Mouse (Mus musculus) E14TG2a.4 (cell line): ENCODE data around the gene Mmd.

Experiments
- H3K27me3 ChIP-seq: 2 replicates; pipeline ENCODE4 v1.6.1; 2014; ENCODE audit warnings: low read length, control low read depth; ENCODE audit not compliant: insufficient read depth
- H3K36me3 ChIP-seq: 2 replicates; pipeline ENCODE4 v1.6.1; 2014; ENCODE audit warnings: low read length, control low read depth; ENCODE audit not compliant: insufficient read depth
- H3K4me1 ChIP-seq: replicated peaks from 2 replicates; pipeline ENCODE4 v1.6.1; 2014; ENCODE audit warnings: low read depth, low read length, control low read depth
- H3K4me3 ChIP-seq: replicated peaks from 2 replicates; pipeline ENCODE4 v1.5.1; 2014; ENCODE audit warnings: mild to moderate bottlenecking, low read length
- H3K9me3 ChIP-seq: 2 replicates; pipeline ENCODE4 v1.6.1; 2014; ENCODE audit warnings: low read length, control low read depth
- CTCF ChIP-seq: conservative IDR thresholded peaks from 2 replicates; pipeline ENCODE4 v1.5.1; 2014; ENCODE audit warnings: low read length
- NANOG ChIP-seq: IDR thresholded peaks from 2 replicates; pipeline ENCODE4 v1.6.1; 2014; ENCODE audit warnings: borderline replicate concordance, low read length, mixed read lengths
- POU5F1 ChIP-seq: IDR thresholded peaks from 2 replicates; pipeline ENCODE4 v1.6.1; 2014; ENCODE audit warnings: low read length, borderline replicate concordance

Gene Mmd

DNA sequence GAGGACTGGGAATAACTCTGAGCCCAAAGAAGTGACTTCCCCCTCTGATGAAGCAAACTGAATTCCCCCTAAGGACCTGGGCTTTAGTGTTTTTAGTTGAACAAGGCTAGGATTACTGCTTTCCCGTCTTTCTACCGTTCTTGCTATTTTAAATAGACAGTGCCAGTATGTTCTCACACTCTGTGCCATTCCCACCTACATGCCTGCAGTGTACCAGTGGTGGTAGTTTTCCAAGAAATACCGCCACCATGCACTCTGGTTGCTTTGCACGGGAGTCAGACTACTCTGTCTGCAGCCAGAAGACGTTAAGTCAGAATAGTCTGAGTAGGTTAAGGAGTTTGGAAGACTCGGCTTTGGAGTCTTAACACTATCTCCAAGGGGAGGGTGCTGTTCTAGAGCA is 34.3 kb downstream of the Mmd start:
- H3K4me3 ChIP-seq = no peak overlapping the region
- no peaks in the 10 kb centered on the region for H3K27me3 ChIP-seq
- no peaks in the 10 kb centered on the region for H3K4me1 ChIP-seq
- no peaks in the 10 kb centered on the region for H3K36me3 ChIP-seq
- no peaks in the 10 kb centered on the region for H3K9me3 ChIP-seq
- no peak for TF ChIP-seq POU5F1
- no peak for TF ChIP-seq CTCF
- no peak for TF ChIP-seq NANOG

DNA sequence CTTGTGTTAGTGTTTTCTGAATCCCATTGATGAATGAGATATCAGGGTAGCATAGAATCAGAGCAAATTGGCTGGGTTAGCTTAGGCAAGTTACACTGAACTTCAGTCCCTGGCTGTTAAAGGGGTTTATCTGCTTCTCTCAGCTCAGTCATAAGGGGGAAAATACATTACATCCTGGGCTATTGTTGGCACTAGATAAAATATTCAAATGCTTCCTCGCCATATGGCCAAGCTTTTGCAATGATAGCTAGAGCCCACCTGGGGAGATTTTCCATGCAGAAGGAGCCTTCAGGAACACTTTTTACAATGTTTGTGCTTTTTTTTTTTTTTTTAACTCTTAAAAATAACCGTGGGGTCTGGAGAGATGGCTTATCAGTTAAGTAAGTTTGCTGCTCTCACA is 34.8 kb downstream of the Mmd start:
- Histone ChIP-seq H3K4me1 (no peaks in the 10 kb centered on the region), H3K36me3 (no peaks in the 10 kb centered on the region), H3K4me3 (no peak overlapping the region), H3K9me3 (no peaks in the 10 kb centered on the region), H3K27me3 (no peaks in the 10 kb centered on the region)
- TF ChIP-seq NANOG (no peak), CTCF (no peak), POU5F1 (no peak)

DNA sequence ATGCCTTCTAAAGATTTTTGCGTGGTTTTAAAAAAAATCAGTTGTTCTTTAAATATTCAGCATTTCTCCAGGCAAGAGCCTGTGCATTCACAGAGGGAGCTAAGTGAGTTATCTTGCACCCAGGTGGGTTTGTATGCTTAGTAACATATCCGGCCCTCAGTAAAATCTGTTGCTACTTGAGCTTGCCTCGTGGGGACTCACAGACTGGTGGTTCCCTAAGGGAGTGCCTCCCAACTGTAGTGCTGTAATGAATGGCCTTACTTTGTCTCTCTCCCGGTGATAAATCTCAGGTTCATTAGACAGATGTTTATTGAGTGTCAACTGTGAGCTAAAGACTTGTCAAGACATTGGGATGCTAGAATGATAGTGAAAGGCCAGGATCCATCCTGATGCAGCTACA is 35.4 kb downstream of the Mmd start:
- no peaks in the 10 kb centered on the region for H3K36me3 ChIP-seq
- TF ChIP-seq NANOG = no peak
- TF ChIP-seq POU5F1 = no peak
- no peak for TF ChIP-seq CTCF
- H3K27me3 ChIP-seq = no peaks in the 10 kb centered on the region
- H3K9me3 ChIP-seq = no peaks in the 10 kb centered on the region
- no peaks in the 10 kb centered on the region for H3K4me1 ChIP-seq
- H3K4me3 ChIP-seq = no peak overlapping the region

DNA sequence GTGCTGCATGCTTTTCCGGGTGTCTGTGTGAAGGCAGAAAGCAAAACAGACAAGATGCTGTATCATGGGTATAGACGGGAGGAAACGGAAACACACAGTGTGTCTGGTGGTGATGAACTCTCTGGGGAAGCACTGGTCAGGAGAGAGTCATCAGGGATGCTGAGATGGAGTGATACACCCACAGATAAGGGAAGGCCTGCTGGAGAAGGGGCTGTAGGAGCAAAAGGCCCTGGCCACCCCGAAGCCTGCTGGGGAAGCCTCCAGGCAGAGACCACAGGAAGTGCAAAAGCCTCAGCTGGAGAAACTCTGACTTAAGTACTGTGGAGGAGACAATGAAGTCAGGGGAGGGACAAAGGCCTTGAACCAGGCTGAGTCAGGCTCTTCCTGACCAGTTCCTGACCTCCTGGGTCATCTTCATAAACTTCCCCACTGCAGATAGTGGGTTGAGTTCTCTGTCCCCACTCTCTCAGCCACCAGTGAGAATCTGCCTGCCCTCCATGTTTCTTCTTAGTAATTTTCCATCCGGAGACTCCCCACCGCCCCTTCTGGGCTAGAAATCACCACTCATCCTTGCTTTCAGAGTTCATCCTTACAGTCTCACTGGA is 37.4 kb downstream of the Mmd start:
- H3K4me1 ChIP-seq = no peaks in the 10 kb centered on the region
- no peaks in the 10 kb centered on the region for H3K36me3 ChIP-seq
- H3K9me3 ChIP-seq = no peaks in the 10 kb centered on the region
- no peak overlapping the region for H3K4me3 ChIP-seq
- TF ChIP-seq NANOG (no peak), POU5F1 (no peak)
- no peaks in the 10 kb centered on the region for H3K27me3 ChIP-seq

DNA sequence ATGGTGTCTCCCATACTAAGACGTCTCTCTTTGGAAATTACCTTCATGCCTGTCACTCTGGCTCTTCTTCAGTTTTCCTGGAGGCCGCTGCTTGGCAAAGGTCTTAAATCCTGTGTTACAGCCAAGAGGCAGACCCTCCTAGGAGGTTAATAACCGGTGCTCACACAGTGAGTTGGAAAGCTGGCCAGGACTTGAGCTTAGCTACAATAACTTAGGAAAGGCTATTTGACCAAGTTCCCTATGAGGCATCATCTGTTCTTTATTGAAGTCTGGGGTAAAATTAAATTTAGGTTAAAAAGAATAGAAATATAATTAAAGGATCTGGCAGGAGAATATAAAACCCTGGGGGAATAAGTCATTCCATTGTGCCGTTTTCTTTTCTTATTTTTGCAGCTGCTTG is 41.9 kb downstream of the Mmd start:
- no peak overlapping the region for H3K4me3 ChIP-seq
- no peaks in the 10 kb centered on the region for H3K36me3 ChIP-seq
- no peaks in the 10 kb centered on the region for H3K9me3 ChIP-seq
- H3K4me1 ChIP-seq = no peaks in the 10 kb centered on the region
- no peaks in the 10 kb centered on the region for H3K27me3 ChIP-seq
- TF ChIP-seq POU5F1 = no peak

DNA sequence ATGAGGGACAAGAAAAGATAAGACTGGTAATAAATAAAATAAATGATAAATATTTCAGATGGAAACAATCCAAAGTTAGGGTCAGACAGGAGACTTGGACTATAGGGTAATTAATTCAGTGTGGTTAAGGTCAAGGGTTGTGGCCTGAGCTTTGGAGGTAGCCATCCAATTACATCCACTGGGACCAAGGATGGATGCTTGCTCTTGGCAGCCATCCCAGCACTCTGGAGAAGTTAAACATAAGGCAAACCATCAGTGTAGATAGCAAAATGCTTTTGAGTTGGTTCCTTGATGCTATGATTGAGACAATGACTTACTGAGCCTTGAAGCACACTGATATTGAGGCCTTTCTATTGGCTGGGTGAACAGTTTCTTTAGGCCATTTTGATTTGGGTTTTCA is 43.5 kb downstream of the Mmd start:
- TF ChIP-seq POU5F1 = no peak
- TF ChIP-seq NANOG = no peak
- no peak for TF ChIP-seq CTCF
- Histone ChIP-seq H3K4me3 (no peak overlapping the region), H3K36me3 (no peaks in the 10 kb centered on the region), H3K4me1 (no peaks in the 10 kb centered on the region), H3K27me3 (no peaks in the 10 kb centered on the region), H3K9me3 (no peaks in the 10 kb centered on the region)

DNA sequence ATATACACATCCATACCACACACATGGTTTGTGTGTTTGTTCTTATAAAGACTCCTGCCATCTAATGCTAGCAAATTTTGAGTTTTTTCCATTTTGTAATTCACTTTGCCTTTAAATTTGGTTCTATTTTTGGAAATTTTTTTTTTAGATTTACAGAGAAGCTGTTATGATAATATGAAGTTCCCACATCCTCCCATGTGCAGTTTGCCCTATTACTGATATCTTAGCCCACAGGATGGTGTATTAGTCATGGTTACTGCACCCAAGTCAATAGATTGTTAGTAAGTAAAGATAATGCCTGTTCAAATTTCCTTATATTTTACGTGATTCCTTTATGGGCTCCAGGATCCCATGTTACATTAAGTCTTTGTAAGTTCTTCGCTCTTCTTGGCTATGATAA is 45.4 kb downstream of the Mmd start:
- H3K36me3 ChIP-seq = no peaks in the 10 kb centered on the region
- TF ChIP-seq POU5F1 (no peak), NANOG (no peak), CTCF (no peak)
- H3K4me1 ChIP-seq = no peaks in the 10 kb centered on the region
- H3K27me3 ChIP-seq = no peaks in the 10 kb centered on the region
- no peak overlapping the region for H3K4me3 ChIP-seq
- no peaks in the 10 kb centered on the region for H3K9me3 ChIP-seq

DNA sequence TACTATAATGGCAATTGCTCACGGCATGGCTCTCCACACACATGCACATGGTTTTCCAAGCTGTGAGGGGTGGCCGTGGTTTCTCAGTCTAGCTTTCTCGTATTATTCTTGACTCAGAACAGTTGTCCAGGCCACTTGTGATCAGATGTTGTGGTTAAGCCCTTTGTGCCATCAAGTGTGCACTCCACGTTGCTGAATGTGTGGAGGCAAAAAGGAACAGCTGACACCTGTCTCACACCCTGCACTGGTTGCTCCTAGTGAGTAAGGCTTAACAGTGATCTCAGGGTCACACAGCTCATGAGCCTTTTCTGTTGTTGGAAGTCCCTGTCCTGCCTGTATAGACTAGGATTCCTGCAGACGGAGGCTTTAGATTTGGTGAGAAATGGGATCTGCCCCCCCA is 56.8 kb downstream of the Mmd start:
- TF ChIP-seq CTCF (no peak), NANOG (no peak), POU5F1 (no peak)
- no peaks in the 10 kb centered on the region for H3K36me3 ChIP-seq
- H3K27me3 ChIP-seq = no peaks in the 10 kb centered on the region
- H3K4me3 ChIP-seq = no peak overlapping the region
- peaks cover 19% of the 10 kb centered on the region for H3K9me3 ChIP-seq
- no peaks in the 10 kb centered on the region for H3K4me1 ChIP-seq

DNA sequence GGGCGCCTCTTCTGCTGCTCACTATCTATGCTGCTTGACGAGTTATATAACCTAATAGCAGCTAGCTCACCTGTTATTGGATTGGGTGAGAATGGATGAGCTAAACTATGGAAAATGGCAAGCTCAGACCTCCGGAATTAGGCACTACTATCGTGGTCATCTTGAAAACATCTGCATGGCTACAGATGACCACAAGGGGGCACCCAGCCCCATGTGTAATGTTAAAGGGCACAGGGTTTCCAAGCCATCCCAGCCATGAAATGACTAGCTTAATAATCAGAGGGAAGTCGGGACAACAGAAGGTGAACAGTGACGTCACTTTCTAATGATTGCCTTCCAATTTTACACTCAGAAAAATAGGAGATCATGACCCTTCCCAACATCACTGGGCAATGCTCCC is 57.7 kb downstream of the Mmd start:
- TF ChIP-seq POU5F1 (no peak), NANOG (no peak), CTCF (peak; percentile 57)
- peaks cover 19% of the 10 kb centered on the region for H3K9me3 ChIP-seq
- no peaks in the 10 kb centered on the region for H3K36me3 ChIP-seq
- H3K4me3 ChIP-seq = no peak overlapping the region
- no peaks in the 10 kb centered on the region for H3K4me1 ChIP-seq
- H3K27me3 ChIP-seq = no peaks in the 10 kb centered on the region

DNA sequence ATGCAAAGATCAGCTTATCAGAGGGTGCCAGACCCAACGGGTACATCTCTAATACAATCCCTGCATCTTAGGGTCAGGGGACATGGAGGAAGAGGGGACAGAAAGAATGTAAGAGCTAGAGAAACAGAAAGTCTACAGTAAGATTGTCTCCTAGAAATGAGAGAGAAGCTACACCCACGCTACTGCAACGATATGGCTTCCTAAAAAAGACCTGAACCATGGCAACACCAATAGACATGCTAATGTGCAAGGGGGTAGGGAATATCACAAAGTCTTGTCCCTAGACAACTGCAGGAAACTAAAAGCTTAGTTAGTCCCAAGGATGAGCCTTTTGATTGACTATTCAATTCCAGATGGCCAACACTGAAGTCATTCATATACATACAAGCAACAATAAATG is 65.3 kb downstream of the Mmd start:
- no peaks in the 10 kb centered on the region for H3K36me3 ChIP-seq
- TF ChIP-seq POU5F1 (no peak), NANOG (no peak), CTCF (no peak)
- H3K9me3 ChIP-seq = no peaks in the 10 kb centered on the region
- H3K4me1 ChIP-seq = no peaks in the 10 kb centered on the region
- no peak overlapping the region for H3K4me3 ChIP-seq
- H3K27me3 ChIP-seq = no peaks in the 10 kb centered on the region
